Mouse (Mus musculus) olfactory bulb, adult 2 months (tissue): ENCODE measurements around the gene Utp15.

ENCODE experiments used
- CTCF ChIP-seq: fragments of 200-500 bp; IDR thresholded peaks from 2 replicates; pipeline ENCODE4 v1.5.1; 2012; ENCODE audit warnings: low read depth, mild to moderate bottlenecking, low read length, moderate library complexity; ENCODE audit not compliant: insufficient read depth
- POLR2A ChIP-seq: fragments of 200-500 bp; IDR thresholded peaks from 2 replicates; pipeline ENCODE4 v1.6.1; 2012; ENCODE audit warnings: mild to moderate bottlenecking, low read depth, low read length, moderate library complexity; ENCODE audit not compliant: insufficient read depth

DNA sequence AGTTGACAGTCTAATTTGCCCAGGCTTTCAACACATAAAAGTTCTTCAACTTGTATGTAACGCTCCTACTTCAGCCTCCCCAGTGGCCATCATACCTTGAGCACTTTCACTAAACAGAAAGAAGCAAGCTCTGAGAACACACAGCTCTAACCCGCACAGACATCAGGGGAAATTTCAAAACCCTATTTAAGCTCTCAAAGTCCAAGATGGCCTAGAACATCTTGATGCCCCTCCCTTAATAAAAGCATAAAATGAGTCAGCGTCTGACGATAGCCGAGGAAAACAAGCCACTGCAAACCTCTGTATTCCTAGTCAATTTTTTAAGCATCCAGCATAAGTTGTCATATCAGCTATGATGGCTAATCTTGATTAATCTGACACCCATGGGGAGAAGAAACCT, 48.8 kb upstream of the Utp15 start:
- TF ChIP-seq CTCF: no peak
- no peak for TF ChIP-seq POLR2A
